Mouse (Mus musculus): Measurements from ENCODE around the gene Ddx25. TPM values are rescaled to one million over a fixed set of nuclear protein-coding genes. Genes with fewer than 3 reads are reported as not detected.

The Ddx25 gene
- polyA plus RNA-seq, 1 experiment from 2014 or later = 0.96 TPM

- under 1% methylated on average over 85 of the region's 86 CpGs for WGBS
- Histone ChIP-seq H3K4me3 (replicated peaks; ENCODE audit: low read depth, low read length) (peak within 1 kb of the TSS; percentile 60), H3K27me3 (ENCODE audit: insufficient read depth, low read length) (no peaks in the 10 kb centered on the region), H3K4me2 (ENCODE audit: low read length) (peak within 1 kb of the TSS; percentile 55), H3K9ac (ENCODE audit: low read depth, low read length) (peak within 1 kb of the TSS; percentile 65), H3K9me3 (replicated peaks; ENCODE audit: low read length) (no peaks in the 10 kb centered on the region), H3K27ac (peak within 1 kb of the TSS; percentile 81), H3K36me3 (ENCODE audit: insufficient read depth, low read length) (peaks cover 11% of the 10 kb centered on the region; the same call in 1 of the 2 replicates), H3K4me1 (replicated peaks; ENCODE audit: insufficient read depth, low read length) (no peaks in the 10 kb centered on the region)
- DNase-seq (ENCODE audit: low spot score) (peak; percentile 99), ATAC-seq (replicated peaks; ENCODE audit: low FRiP score, low read depth) (peak; percentile 98)
- peak; percentile 49 for TF ChIP-seq CTCF (IDR thresholded peaks at IDR 0.05; ENCODE audit: low read depth)
Measured at GRCm38 (mm10) chr9:35569571-35570534, 11.5 kb upstream of the Ddx25 start, which contains the start of the genes Pate2 and Hyls1. Pate2 (plus strand) TSS chr9:35570284. Hyls1 (minus strand) TSS chr9:35570398.

- TF ChIP-seq CTCF (IDR thresholded peaks at IDR 0.05; ENCODE audit: low read depth) = no peak
- Histone ChIP-seq H3K27me3 (ENCODE audit: insufficient read depth, low read length) (no peaks in the 10 kb centered on the region), H3K36me3 (ENCODE audit: insufficient read depth, low read length) (peaks cover 14% of the 10 kb centered on the region; the same call in 1 of the 2 replicates), H3K9me3 (replicated peaks; ENCODE audit: low read length) (no peaks in the 10 kb centered on the region), H3K27ac (no peak overlapping the region), H3K4me3 (replicated peaks; ENCODE audit: low read depth, low read length) (no peak overlapping the region), H3K4me2 (ENCODE audit: low read length) (no peak overlapping the region), H3K4me1 (replicated peaks; ENCODE audit: insufficient read depth, low read length) (no peaks in the 10 kb centered on the region), H3K9ac (ENCODE audit: low read depth, low read length) (no peak overlapping the region)
- WGBS = 75% methylated on average over 3 of the region's 3 CpGs
- no peak for DNase-seq (ENCODE audit: low spot score)
- no peak for ATAC-seq (replicated peaks; ENCODE audit: low FRiP score, low read depth)
Measured at GRCm38 (mm10) chr9:35567995-35568394, 9.7 kb upstream of the Ddx25 start.

DNA sequence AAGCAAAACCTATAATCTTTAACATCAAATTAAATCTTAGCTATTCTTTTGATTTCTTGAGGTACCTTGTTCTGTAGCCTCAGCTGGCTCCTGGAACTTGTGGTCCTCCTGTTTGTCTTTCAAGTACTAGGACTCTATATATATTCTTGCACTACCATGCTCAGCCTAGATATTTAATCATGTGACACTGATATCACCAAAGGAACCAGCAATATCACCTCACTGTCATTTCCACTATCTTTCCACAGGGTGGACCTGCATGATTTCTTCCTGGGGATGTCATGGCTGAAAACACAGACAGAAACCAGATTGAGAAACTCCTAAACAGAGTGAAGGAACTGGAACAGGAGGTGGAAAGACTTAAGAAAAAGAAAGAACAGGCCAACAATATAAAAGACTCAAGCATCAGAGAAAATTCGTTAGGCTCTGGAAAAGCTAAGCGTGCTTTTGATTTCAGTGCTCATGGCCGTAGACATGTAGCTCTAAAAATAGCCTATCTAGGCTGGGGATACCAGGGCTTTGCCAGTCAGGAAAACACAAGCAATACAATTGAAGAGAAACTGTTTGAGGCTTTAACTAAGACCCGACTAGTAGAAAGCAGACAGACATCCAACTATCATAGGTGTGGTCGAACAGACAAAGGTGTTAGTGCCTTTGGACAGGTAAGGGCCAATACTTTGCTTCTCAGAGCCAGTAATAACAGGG is 6.4 kb upstream of the Ddx25 start:
- Histone ChIP-seq H3K4me3 (replicated peaks; ENCODE audit: low read depth, low read length) (no peak overlapping the region), H3K4me2 (ENCODE audit: low read length) (no peak overlapping the region), H3K9ac (ENCODE audit: low read depth, low read length) (no peak overlapping the region), H3K27ac (no peak overlapping the region), H3K27me3 (ENCODE audit: insufficient read depth, low read length) (no peaks in the 10 kb centered on the region), H3K9me3 (replicated peaks; ENCODE audit: low read length) (no peaks in the 10 kb centered on the region), H3K36me3 (ENCODE audit: insufficient read depth, low read length) (peaks cover 20% of the 10 kb centered on the region; the same call in 1 of the 2 replicates), H3K4me1 (replicated peaks; ENCODE audit: insufficient read depth, low read length) (peaks cover 8% of the 10 kb centered on the region; the same call in 1 of the 2 replicates)
- WGBS = 95% methylated on average over 5 of the region's 5 CpGs
- ATAC-seq (replicated peaks; ENCODE audit: low FRiP score, low read depth) (no peak), DNase-seq (ENCODE audit: low spot score) (no peak)
- TF ChIP-seq CTCF (IDR thresholded peaks at IDR 0.05; ENCODE audit: low read depth) = no peak

- TF ChIP-seq CTCF (IDR thresholded peaks at IDR 0.05; ENCODE audit: low read depth) = no peak
- H3K27ac ChIP-seq = no peak overlapping the region
- H3K4me1 ChIP-seq (replicated peaks; ENCODE audit: insufficient read depth, low read length) = peaks cover 12% of the 10 kb centered on the region
- H3K9me3 ChIP-seq (replicated peaks; ENCODE audit: low read length) = no peaks in the 10 kb centered on the region
- no peak overlapping the region for H3K4me2 ChIP-seq (ENCODE audit: low read length)
- H3K27me3 ChIP-seq (ENCODE audit: insufficient read depth, low read length) = 0 out of 2 replicates have a peak, but pooled peaks cover 5% of the 10 kb centered on the region
- no peak for DNase-seq (ENCODE audit: low spot score)
- no peak for ATAC-seq (replicated peaks; ENCODE audit: low FRiP score, low read depth)
- no peak overlapping the region for H3K4me3 ChIP-seq (replicated peaks; ENCODE audit: low read depth, low read length)
- no peak overlapping the region for H3K9ac ChIP-seq (ENCODE audit: low read depth, low read length)
- WGBS = 90% methylated on average over 6 of the region's 6 CpGs
- H3K36me3 ChIP-seq (ENCODE audit: insufficient read depth, low read length) = peaks cover 17% of the 10 kb centered on the region; the same call in 1 of the 2 replicates
Measured at GRCm38 (mm10) chr9:35561583-35561982, 3.3 kb upstream of the Ddx25 start.

GRCm38 (mm10) chr9:35561076-35561475 is 2.7 kb upstream of the Ddx25 start:
- Histone ChIP-seq H3K9me3 (replicated peaks; ENCODE audit: low read length) (no peaks in the 10 kb centered on the region), H3K4me1 (replicated peaks; ENCODE audit: insufficient read depth, low read length) (peaks cover 12% of the 10 kb centered on the region), H3K27me3 (ENCODE audit: insufficient read depth, low read length) (0 out of 2 replicates have a peak, but pooled peaks cover 5% of the 10 kb centered on the region), H3K4me2 (ENCODE audit: low read length) (no peak overlapping the region), H3K9ac (ENCODE audit: low read depth, low read length) (no peak overlapping the region), H3K27ac (no peak overlapping the region), H3K36me3 (ENCODE audit: insufficient read depth, low read length) (peaks cover 17% of the 10 kb centered on the region; the same call in 1 of the 2 replicates), H3K4me3 (replicated peaks; ENCODE audit: low read depth, low read length) (no peak overlapping the region)
- WGBS = 94% methylated on average over 11 of the region's 11 CpGs
- DNase-seq (ENCODE audit: low spot score) (no peak), ATAC-seq (replicated peaks; ENCODE audit: low FRiP score, low read depth) (no peak)
- no peak for TF ChIP-seq CTCF (IDR thresholded peaks at IDR 0.05; ENCODE audit: low read depth)
